Mouse (Mus musculus) hindbrain, postnatal 0 days (tissue): ENCODE results near the gene E2f1. TPM values are rescaled to one million over a fixed set of nuclear protein-coding genes. Genes with fewer than 3 reads are reported as not detected.
A peak's percentile ranks its signal among the peaks of the same experiment; 100 is the strongest.

Source experiments
- ATAC-seq: fragments of 200-750 bp; cut with Nextera tagmentation; 2 replicates; pipeline ENCODE4 v1.8.0; 2017; ENCODE audit warnings: mild to moderate bottlenecking, moderate TSS enrichment, moderate library complexity
- DNase-seq: peaks from one replicate; pipeline ENCODE4 v3.0.0-alpha.2; 2015; ENCODE audit warnings: low spot score
- H3K27ac ChIP-seq: fragments of 300-500 bp; sonication (generic); 2 replicates; pipeline ENCODE4 v1.5.1; 2014; ENCODE audit warnings: mild to moderate bottlenecking
- H3K27me3 ChIP-seq: fragments of 300-500 bp; sonication (generic); 2 replicates; pipeline ENCODE4 v1.6.1; 2014; ENCODE audit warnings: low read length, mixed read lengths; ENCODE audit not compliant: insufficient read depth
- H3K36me3 ChIP-seq: fragments of 300-500 bp; sonication (generic); 2 replicates; pipeline ENCODE4 v1.6.1; 2014; ENCODE audit warnings: low read length, mixed read lengths; ENCODE audit not compliant: insufficient read depth
- H3K4me1 ChIP-seq: fragments of 300-500 bp; sonication (generic); 2 replicates; pipeline ENCODE4 v1.6.1; 2014; ENCODE audit warnings: antibody characterized with exemption, low read length, mixed read lengths; ENCODE audit not compliant: insufficient read depth
- H3K4me2 ChIP-seq: fragments of 300-500 bp; sonication (generic); 2 replicates; pipeline ENCODE4 v1.6.1; 2014; ENCODE audit warnings: low read depth, mild to moderate bottlenecking, low read length, moderate library complexity, mixed read lengths
- H3K4me3 ChIP-seq: fragments of 300-500 bp; sonication (generic); 2 replicates; pipeline ENCODE4 v1.5.1; 2014; ENCODE audit warnings: low read length
- H3K9ac ChIP-seq: fragments of 300-500 bp; sonication (generic); replicated peaks from 2 replicates; pipeline ENCODE4 v1.6.1; 2014; ENCODE audit warnings: mild to moderate bottlenecking, low read length, moderate library complexity, mixed read lengths
- H3K9me3 ChIP-seq: fragments of 300-500 bp; sonication (generic); 2 replicates; pipeline ENCODE4 v1.6.1; 2016; ENCODE audit warnings: low read length, mixed read lengths
- CTCF ChIP-seq: IDR thresholded peaks from 2 replicates; pipeline ENCODE4 v1.5.1; 2016; ENCODE audit warnings: antibody characterized with exemption, control low read depth, low read depth
- WGBS: fragments of 180-500 bp; shearing (Covaris S2); extraction: QIAGEN DNeasy Blood & Tissue Kit; methylation state at CpG from one replicate; pipeline ENCODE4 v1.1.7; 2014; 5-methylcytosine and 5-hydroxymethylcytosine counted together
- polyA plus RNA-seq: library from polyadenylated mRNA; unstranded; fragments of >200 nt; fragmentation: Nextera tagmentation; extraction: Ambion mirVana; gene quantifications from 2 replicates; pipeline ENCODE4 v1.2.1, GENCODE M21; 2015
- total RNA-seq: library from RNA; depleted of rRNA; stranded (reverse); fragments of >200 nt; gene quantifications from 2 replicates; pipeline ENCODE4 v1.2.3, GENCODE M21; 2014

The E2f1 gene
- total and polyA plus RNA-seq, 2 experiments from 2014 or later = 6.7 to 8.4 TPM

GRCm38 (mm10) chr2:154572996-154573395 is 3.3 kb upstream of the E2f1 start:
- Histone ChIP-seq H3K27ac (no peak overlapping the region), H3K4me1 (peaks cover 3% of the 10 kb centered on the region), H3K27me3 (no peaks in the 10 kb centered on the region), H3K9me3 (no peaks in the 10 kb centered on the region), H3K36me3 (no peaks in the 10 kb centered on the region), H3K9ac (no peak overlapping the region), H3K4me3 (no peak overlapping the region), H3K4me2 (no peak overlapping the region)
- ATAC-seq = no peak
- TF ChIP-seq CTCF = no peak
- WGBS = 71% methylated on average over 3 of the region's 3 CpGs
- no peak for DNase-seq

GRCm38 (mm10) chr2:154571976-154572375 is 2.3 kb upstream of the E2f1 start:
- 68% methylated on average over 8 of the region's 8 CpGs for WGBS
- no peak for TF ChIP-seq CTCF

GRCm38 (mm10) chr2:154571266-154571665 is 1.6 kb upstream of the E2f1 start:
- ATAC-seq = no peak

More at GRCm38 (mm10) chr2:154571976-154572375, 2.3 kb upstream of the E2f1 start:
- H3K27me3 ChIP-seq = no peaks in the 10 kb centered on the region
- no peak overlapping the region for H3K4me2 ChIP-seq
- no peaks in the 10 kb centered on the region; the same call in 1 of the 2 replicates for H3K4me1 ChIP-seq
- no peak overlapping the region for H3K9ac ChIP-seq
- DNase-seq (no peak), ATAC-seq (no peak)
- H3K4me3 ChIP-seq = no peak overlapping the region
- H3K36me3 ChIP-seq = no peaks in the 10 kb centered on the region
- no peaks in the 10 kb centered on the region for H3K9me3 ChIP-seq
- H3K27ac ChIP-seq = no peak overlapping the region

DNA sequence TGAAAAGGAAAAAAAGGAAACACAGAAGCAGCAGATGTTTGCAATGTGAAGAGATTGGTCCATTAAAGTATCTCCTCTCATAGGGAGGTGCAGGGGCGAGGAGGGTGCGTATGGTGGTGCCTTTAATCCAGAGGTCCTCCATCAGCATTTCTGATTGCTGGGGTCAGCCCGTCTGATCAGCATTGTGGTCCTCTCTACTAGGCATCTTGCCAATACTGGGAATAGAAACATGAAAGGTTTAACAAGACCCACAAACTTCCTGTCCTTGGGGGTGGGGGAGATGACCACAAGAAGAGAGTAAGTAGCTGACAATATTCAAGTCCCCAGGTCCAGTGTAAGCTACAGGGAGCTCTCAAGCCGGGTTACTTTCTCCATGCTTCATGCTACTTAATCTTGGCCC is 974 bp upstream of the E2f1 start:
- peak overlapping the region; percentile 92; the same call in 1 of the 2 replicates for H3K4me2 ChIP-seq
- WGBS = 53% methylated on average over 4 of the region's 4 CpGs

More at GRCm38 (mm10) chr2:154571266-154571665, 1.6 kb upstream of the E2f1 start:
- no peaks in the 10 kb centered on the region for H3K36me3 ChIP-seq
- DNase-seq = no peak
- 79% methylated on average over 4 of the region's 4 CpGs for WGBS
- H3K27me3 ChIP-seq = no peaks in the 10 kb centered on the region
- no peak overlapping the region for H3K4me3 ChIP-seq
- H3K4me1 ChIP-seq = no peaks in the 10 kb centered on the region; the same call in 1 of the 2 replicates
- H3K9ac ChIP-seq = no peak overlapping the region
- H3K9me3 ChIP-seq = no peaks in the 10 kb centered on the region
- H3K4me2 ChIP-seq = no peak overlapping the region
- no peak overlapping the region for H3K27ac ChIP-seq
- TF ChIP-seq CTCF = no peak

DNA sequence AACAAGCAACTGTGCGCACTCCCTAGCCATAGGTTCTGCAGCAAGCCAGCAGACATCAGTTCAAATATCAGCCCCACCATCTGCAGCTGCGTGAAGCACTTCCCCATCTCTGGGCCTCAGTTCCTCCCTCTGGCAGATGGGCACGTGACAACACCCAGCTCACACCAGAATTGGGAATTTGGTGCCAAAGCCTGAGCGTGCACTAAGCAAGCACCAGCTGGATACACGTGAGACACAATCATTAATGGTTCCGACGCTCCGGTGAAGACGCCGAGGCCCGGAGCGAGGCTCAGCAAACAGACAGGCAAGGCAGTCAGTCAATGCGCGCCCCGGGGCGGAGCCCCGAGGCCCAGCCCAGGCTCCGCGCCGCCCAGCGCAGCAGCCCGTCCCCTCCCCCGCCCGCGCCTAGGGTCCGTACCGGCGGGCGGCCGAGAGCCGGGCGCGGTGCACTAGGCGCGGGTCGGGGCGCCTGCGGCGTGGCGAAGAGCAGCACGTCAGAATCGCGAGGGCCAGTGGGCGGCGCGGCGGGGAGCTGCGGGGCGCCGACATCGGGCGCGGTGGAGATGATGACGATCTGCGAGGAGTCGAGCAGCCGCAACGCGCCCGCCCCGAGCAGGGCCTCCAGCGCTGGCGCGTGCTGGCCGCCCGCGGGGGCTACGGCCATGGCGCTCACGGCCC is 482 bp downstream of the E2f1 start:
- DNase-seq (peak; percentile 60), ATAC-seq (peak; percentile 42)
- no peaks in the 10 kb centered on the region for H3K36me3 ChIP-seq
- no peaks in the 10 kb centered on the region for H3K9me3 ChIP-seq
- peak overlapping the region; percentile 59 for H3K9ac ChIP-seq
- peak overlapping the region; percentile 74 for H3K4me3 ChIP-seq
- H3K4me1 ChIP-seq = no peaks in the 10 kb centered on the region; the same call in 1 of the 2 replicates
- TF ChIP-seq CTCF = no peak
- H3K27me3 ChIP-seq = no peaks in the 10 kb centered on the region
- H3K27ac ChIP-seq = peak overlapping the region; percentile 74
- WGBS = under 1% methylated on average over 55 of the region's 70 CpGs
- peak overlapping the region; percentile 92 for H3K4me2 ChIP-seq

More for the DNA sequence above, 974 bp upstream of the E2f1 start:
- Histone ChIP-seq H3K4me1 (no peaks in the 10 kb centered on the region; the same call in 1 of the 2 replicates), H3K4me3 (no peak overlapping the region), H3K9me3 (no peaks in the 10 kb centered on the region), H3K9ac (no peak overlapping the region), H3K36me3 (no peaks in the 10 kb centered on the region), H3K27me3 (no peaks in the 10 kb centered on the region), H3K27ac (no peak overlapping the region)
- DNase-seq = no peak
- no peak for ATAC-seq
- no peak for TF ChIP-seq CTCF

GRCm38 (mm10) chr2:154568329-154569070 is 1.2 kb downstream of the E2f1 start:
- Histone ChIP-seq H3K4me2 (peak overlapping the region; percentile 92), H3K4me1 (no peaks in the 10 kb centered on the region; the same call in 1 of the 2 replicates), H3K27ac (peak overlapping the region; percentile 74), H3K9ac (peak overlapping the region; percentile 59), H3K27me3 (no peaks in the 10 kb centered on the region), H3K36me3 (no peaks in the 10 kb centered on the region), H3K4me3 (peak overlapping the region; percentile 74), H3K9me3 (no peaks in the 10 kb centered on the region)
- 12% methylated on average over 10 of the region's 10 CpGs for WGBS
- DNase-seq (peak; percentile 49), ATAC-seq (no peak)
- no peak for TF ChIP-seq CTCF
